Mouse (Mus musculus) layer of hippocampus, postnatal 25 days (tissue): ENCODE measurements around the gene Tmed3. TPM values are rescaled to one million over a fixed set of nuclear protein-coding genes. Genes with fewer than 3 reads are reported as not detected.

Experiments used
- total RNA-seq, 2 experiments: library from RNA; stranded (reverse); gene quantifications; 2 replicates each; pipeline ENCODE4 v1.2.3; 2021

Tmed3 gene
- total RNA-seq, 2 experiments from 2014 or later, result 23.6 to 29.3 TPM

Other genes starting within 250 kb of the Tmed3 start
- gene Minar1, start 81.9 kb downstream of the Tmed3 start, total RNA-seq, result 1 to 10 TPM; 2.3 to 2.6 TPM
- under 1 TPM; 0.86 to 0.96 TPM for gene Ankrd34c, start 33.4 kb upstream of the Tmed3 start, total RNA-seq
- gene Rasgrf1, start 204.8 kb upstream of the Tmed3 start, total RNA-seq, result 100 to 1,000 TPM; 405 to 439 TPM